Mouse (Mus musculus): Measurements from ENCODE around the gene Dcbld2.

DNA sequence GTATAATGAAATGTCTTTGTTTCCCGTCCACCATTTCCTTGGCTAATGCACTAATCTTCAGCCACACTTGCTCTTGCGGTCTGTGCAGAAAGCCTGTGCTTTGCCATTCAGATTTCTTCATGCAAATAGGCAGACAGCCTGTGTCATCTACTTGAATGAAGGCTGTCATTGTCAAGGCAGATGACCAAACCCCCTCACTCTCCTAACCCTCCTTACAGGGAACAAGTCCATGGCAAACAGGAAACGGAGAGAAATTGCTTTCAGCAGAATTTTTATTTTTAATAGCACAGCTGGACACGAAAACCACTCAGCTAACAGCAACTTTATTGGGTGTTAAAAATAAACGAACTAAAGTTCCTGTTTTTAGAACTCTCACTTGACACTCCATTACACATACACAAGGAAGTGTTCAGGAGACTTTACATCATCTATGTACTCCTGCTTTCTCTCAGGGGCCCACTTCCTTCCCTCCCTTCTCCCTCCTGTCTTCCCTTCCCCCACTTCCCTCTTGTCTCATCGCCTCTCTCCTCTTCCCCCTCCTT is 93.6 kb downstream of the Dcbld2 start:
- no peak for TF ChIP-seq CTCF (IDR thresholded peaks at IDR 0.05; ENCODE audit: borderline replicate concordance, control insufficient read depth, extremely low read depth, insufficient read depth, low read length, poor library complexity)
- TF ChIP-seq POLR2A (IDR thresholded peaks at IDR 0.05; ENCODE audit: control insufficient read depth, extremely low read depth, insufficient read depth, low read length, poor library complexity), result no peak

Data from thymus, adult 2 months (tissue).